ENCODE assay signal across 10 mouse cellular contexts in the genomic region with DNA sequence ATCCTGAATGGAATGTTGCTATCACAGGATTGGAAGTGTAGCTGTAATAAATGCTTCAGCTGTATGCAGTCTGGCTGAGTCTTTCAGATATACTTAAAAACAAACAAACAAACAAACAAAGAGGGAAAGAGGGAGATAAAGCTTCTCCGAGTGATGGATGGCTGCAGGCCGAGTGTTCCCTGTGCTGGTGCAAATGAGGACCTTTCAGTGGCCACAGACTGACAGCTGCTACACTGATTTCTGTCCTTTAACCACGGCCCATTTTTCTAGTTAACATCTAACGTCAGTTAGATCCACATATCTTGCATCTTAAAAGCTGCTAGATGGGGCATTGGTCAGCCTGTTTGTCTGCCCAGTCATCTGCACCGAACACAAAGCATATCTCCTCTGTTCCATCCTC. TPM values are rescaled to one million over a fixed set of nuclear protein-coding genes. Genes with fewer than 3 reads are reported as not detected.
A peak's percentile ranks its signal among the peaks of the same experiment; 100 is the strongest.
DNase-seq lines count a peak whose midpoint lies in the region; ATAC-seq lines count a peak whose summit lies in the region.
"Had no signal": no experiment of that assay in that cellular context is flagged by ENCODE, and none has a peak within 500 bp of the region (broad histone marks: within the 10 kb centered on the region; RNA-seq: fewer than 3 reads in every experiment).

No protein-coding gene starts in this region.

- H3K27ac ChIP-seq in heart, embryonic 13.5 days (replicated peaks), result peak overlapping the region; percentile 67
- H3K27ac ChIP-seq in forebrain, embryonic 14.5 days (ENCODE audit: low read depth, low read length), result peak overlapping the region; percentile 70; the same call in 1 of the 2 replicates
- peak overlapping the region; percentile 67 for H3K27ac ChIP-seq in hindbrain, embryonic 10.5 days
- H3K27ac ChIP-seq in midbrain, embryonic 16.5 days (ENCODE audit: low read length), result peak overlapping the region; percentile 81

- ATAC-seq in heart, embryonic 13.5 days (ENCODE audit: extremely low read depth, insufficient number of reproducible peaks, low FRiP score, low TSS enrichment), result no peak
- ATAC-seq in forebrain, embryonic 14.5 days, result no peak
- no peak for ATAC-seq in midbrain, embryonic 16.5 days
- ATAC-seq: inflammation-experienced regulatory T-cells, adult 6 months had no signal

- peaks cover 46% of the 10 kb centered on the region for H3K4me1 ChIP-seq in heart, embryonic 13.5 days
- peaks cover 15% of the 10 kb centered on the region for H3K4me1 ChIP-seq in forebrain, embryonic 14.5 days (ENCODE audit: control insufficient read depth, insufficient read depth, low read length)
- H3K4me1 ChIP-seq in hindbrain, embryonic 10.5 days (replicated peaks), result peaks cover 46% of the 10 kb centered on the region
- peaks cover 28% of the 10 kb centered on the region for H3K4me1 ChIP-seq in midbrain, embryonic 16.5 days (ENCODE audit: control insufficient read depth, insufficient read depth, low read length)

- H3K27me3 ChIP-seq in heart, embryonic 13.5 days (replicated peaks), result no peaks in the 10 kb centered on the region
- H3K27me3 ChIP-seq in forebrain, embryonic 14.5 days (replicated peaks; ENCODE audit: control insufficient read depth, insufficient read depth, low read length), result no peaks in the 10 kb centered on the region
- no peaks in the 10 kb centered on the region for H3K27me3 ChIP-seq in hindbrain, embryonic 10.5 days (ENCODE audit: insufficient read depth, poor library complexity, severe bottlenecking)
- H3K27me3 ChIP-seq in midbrain, embryonic 16.5 days (ENCODE audit: control insufficient read depth, insufficient read depth, low read depth, low read length), result no peaks in the 10 kb centered on the region

- 33% methylated on average over 5 of the region's 5 CpGs for WGBS in heart, embryonic 13.5 days
- 49% methylated on average over 5 of the region's 5 CpGs for WGBS in forebrain, embryonic 14.5 days
- 58% methylated on average over 5 of the region's 5 CpGs for WGBS in hindbrain, embryonic 10.5 days
- WGBS in midbrain, embryonic 16.5 days, result 36% methylated on average over 5 of the region's 5 CpGs

- H3K36me3 ChIP-seq in heart, embryonic 13.5 days, result peaks cover 41% of the 10 kb centered on the region
- 0 out of 2 replicates have a peak, but pooled peaks cover 9% of the 10 kb centered on the region for H3K36me3 ChIP-seq in forebrain, embryonic 14.5 days (ENCODE audit: control insufficient read depth, insufficient read depth, low read length)
- H3K36me3 ChIP-seq in hindbrain, embryonic 10.5 days, result peaks cover 40% of the 10 kb centered on the region
- H3K36me3 ChIP-seq in midbrain, embryonic 16.5 days (ENCODE audit: control insufficient read depth, insufficient read depth, low read length), result peaks cover 5% of the 10 kb centered on the region

- peak overlapping the region; percentile 60 for H3K4me2 ChIP-seq in heart, embryonic 13.5 days
- H3K4me2 ChIP-seq in forebrain, embryonic 14.5 days (ENCODE audit: low read length), result peak overlapping the region; percentile 25
- peak overlapping the region; percentile 49 for H3K4me2 ChIP-seq in midbrain, embryonic 16.5 days (ENCODE audit: low read length)

- no peak for DNase-seq in heart, adult 8-10 months (ENCODE audit: low spot score)
- no peak for DNase-seq in forebrain, embryonic 14.5 days (ENCODE audit: low spot score)
- DNase-seq in hindbrain, embryonic 10.5 days (ENCODE audit: low spot score), result no peak
- no peak for DNase-seq in right cerebral cortex, postnatal 25 days
- DNase-seq in T-cell, adult 2 months (ENCODE audit: low spot score), result no peak
- DNase-seq: lung, postnatal 10 days had no signal

- 0 out of 2 replicates have a peak overlapping the region, but pooled peaks have one; percentile 3 for H3K4me3 ChIP-seq in heart, embryonic 13.5 days
- no peak overlapping the region for H3K4me3 ChIP-seq in forebrain, embryonic 14.5 days (ENCODE audit: low read depth, low read length)
- no peak overlapping the region for H3K4me3 ChIP-seq in hindbrain, embryonic 10.5 days
- H3K4me3 ChIP-seq in midbrain, embryonic 16.5 days (ENCODE audit: low read depth, low read length), result peak overlapping the region; percentile 3; the same call in 1 of the 2 replicates
- H3K4me3 ChIP-seq: myocyte had no signal

- no peaks in the 10 kb centered on the region for H3K9me3 ChIP-seq in heart, embryonic 13.5 days
- H3K9me3 ChIP-seq in forebrain, embryonic 14.5 days (replicated peaks; ENCODE audit: control insufficient read depth, low read length), result no peaks in the 10 kb centered on the region
- H3K9me3 ChIP-seq in hindbrain, embryonic 10.5 days, result no peaks in the 10 kb centered on the region
- H3K9me3 ChIP-seq in midbrain, embryonic 16.5 days (replicated peaks; ENCODE audit: control insufficient read depth, low read length, poor library complexity, severe bottlenecking), result no peaks in the 10 kb centered on the region

- peak overlapping the region; percentile 59 for H3K9ac ChIP-seq in heart, embryonic 13.5 days
- peak overlapping the region; percentile 48; the same call in 1 of the 2 replicates for H3K9ac ChIP-seq in forebrain, embryonic 14.5 days (ENCODE audit: low read length)
- H3K9ac ChIP-seq in midbrain, embryonic 16.5 days (ENCODE audit: low read depth, low read length), result peak overlapping the region; percentile 35

RNA-seq across cellular contexts. Expression of a gene that starts 30.2 kb away (rescaled TPM):
- polyA plus RNA-seq in heart, embryonic 13.5 days (2015; fragmentation: Nextera tagmentation; extraction: Ambion mirVana), result 31.6 and 33.7 TPM in 2 replicates
- total RNA-seq in heart, adult 8-10 months (2022), result 10 to 100 TPM; 68.3 to 94.1 (median 76.8) TPM
- 27.1 and 42.0 TPM in 2 replicates for polyA plus RNA-seq in forebrain, embryonic 14.5 days (2014; fragmentation: Nextera tagmentation; extraction: Ambion mirVana)
- polyA plus RNA-seq in hindbrain, embryonic 10.5 days (2016; fragmentation: Nextera tagmentation; extraction: Ambion mirVana), result 41.8 and 47.2 TPM in 2 replicates
- polyA plus RNA-seq in midbrain, embryonic 16.5 days (2015; fragmentation: Nextera tagmentation; extraction: Ambion mirVana), result 38.2 and 40.6 TPM in 2 replicates

Comparison
In these comparisons a context has a peak if more than half of its experiments do, and no peak if none do; other contexts are left out.
1. H3K4me3 ChIP-seq: peak in heart, embryonic 13.5 days (single experiment) and midbrain, embryonic 16.5 days (single experiment); none in forebrain, embryonic 14.5 days (single experiment) and hindbrain, embryonic 10.5 days (single experiment).
2. Peak in every context shown above with its lines, with median percentiles within 50 percentile points of each other: H3K27ac ChIP-seq, H3K4me2 ChIP-seq and H3K9ac ChIP-seq.